Comparison of ENCODE assay signal across 10 mouse cellular contexts in the genomic region with DNA sequence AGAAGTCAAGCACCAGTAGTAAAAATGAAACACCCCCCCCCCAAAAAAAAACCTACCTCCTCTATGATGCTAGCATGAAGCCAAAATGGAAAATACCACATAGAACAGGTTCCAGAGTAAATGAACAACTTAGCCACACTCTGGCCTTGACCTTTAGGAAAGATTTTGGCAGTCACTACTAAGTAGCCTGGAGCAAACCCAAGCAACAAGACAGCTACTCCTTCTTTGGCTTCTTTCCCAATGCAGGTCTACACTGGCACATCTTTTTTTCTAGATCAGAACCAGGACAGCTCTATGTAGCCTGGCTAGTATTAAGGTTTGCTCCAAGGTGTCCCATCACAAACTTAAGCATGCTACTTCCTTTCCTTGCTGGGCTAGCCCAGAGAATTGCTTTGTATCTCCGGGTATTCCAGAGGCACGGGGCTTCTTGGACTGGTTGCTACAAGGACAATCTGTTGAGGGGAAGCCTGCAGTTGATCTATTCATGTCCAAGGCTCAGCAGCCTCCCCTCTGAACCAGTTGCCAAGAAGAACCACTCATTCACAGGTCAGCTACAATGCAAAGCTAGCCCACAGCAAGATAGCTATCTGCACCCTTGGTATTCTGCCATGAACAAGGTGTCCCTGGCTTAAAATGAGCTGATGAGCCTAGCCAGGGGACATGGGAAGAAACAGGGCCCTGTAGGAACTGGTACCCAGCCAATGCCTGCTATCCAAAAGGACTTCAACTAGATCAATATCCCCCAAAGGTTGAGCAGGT.
DNase-seq lines count a peak whose midpoint lies in the region; ATAC-seq and TF ChIP-seq lines count a peak whose summit lies in the region.
"Had no signal": no experiment of that assay in that cellular context is flagged by ENCODE, and none has a peak within 500 bp of the region (broad histone marks: within the 10 kb centered on the region; RNA-seq: fewer than 3 reads in every experiment).

No protein-coding gene starts in this region.

- 4% methylated on average over 2 of the region's 2 CpGs for WGBS in liver, adult 2 months
- WGBS in limb, embryonic 10.5 days = 98% methylated on average over 2 of the region's 2 CpGs
- 85% methylated on average over 2 of the region's 2 CpGs for WGBS in stomach, postnatal 0 days

- H3K27me3 ChIP-seq in liver, adult 2 months (ENCODE audit: control insufficient read depth, insufficient read depth, low read length) = no peaks in the 10 kb centered on the region
- H3K27me3 ChIP-seq in limb, embryonic 10.5 days (ENCODE audit: low read depth, poor library complexity, severe bottlenecking) = no peaks in the 10 kb centered on the region
- H3K27me3 ChIP-seq in stomach, postnatal 0 days (ENCODE audit: control insufficient read depth, insufficient read depth, low read length) = no peaks in the 10 kb centered on the region

- no peak overlapping the region for H3K4me2 ChIP-seq in stomach, postnatal 0 days (replicated peaks; ENCODE audit: low read depth)

- H3K79me2 ChIP-seq in liver, adult 2 months (ENCODE audit: control insufficient read depth, insufficient read depth, low read length) = peaks cover 22% of the 10 kb centered on the region

- TF ChIP-seq CTCF in liver, adult 2 months (IDR thresholded peaks at IDR 0.05; ENCODE audit: low read depth, low read length) = no peak
- TF ChIP-seq CTCF in stomach, postnatal 0 days (IDR thresholded peaks at IDR 0.05; ENCODE audit: low read depth) = no peak

- no peak overlapping the region for H3K4me3 ChIP-seq in liver, adult 2 months (ENCODE audit: insufficient read depth, low read depth, low read length)
- no peak overlapping the region for H3K4me3 ChIP-seq in limb, embryonic 10.5 days
- H3K4me3 ChIP-seq in stomach, postnatal 0 days (ENCODE audit: low read depth, low read length) = no peak overlapping the region

- H3K36me3 ChIP-seq in liver, adult 2 months (ENCODE audit: control insufficient read depth, insufficient read depth, low read length) = peaks cover 14% of the 10 kb centered on the region
- peaks cover 7% of the 10 kb centered on the region; the same call in 1 of the 2 replicates for H3K36me3 ChIP-seq in limb, embryonic 10.5 days
- H3K36me3 ChIP-seq in stomach, postnatal 0 days (ENCODE audit: control insufficient read depth, insufficient read depth, low read length) = no peaks in the 10 kb centered on the region

- peak overlapping the region; percentile 99 for H3K27ac ChIP-seq in liver, adult 2 months (replicated peaks; ENCODE audit: insufficient read depth, low read depth, low read length)
- no peak overlapping the region for H3K27ac ChIP-seq in limb, embryonic 10.5 days
- H3K27ac ChIP-seq in stomach, postnatal 0 days (replicated peaks) = no peak overlapping the region

- H3K4me1 ChIP-seq in liver, adult 2 months (ENCODE audit: control insufficient read depth, insufficient read depth, low read length) = peaks cover 41% of the 10 kb centered on the region
- no peaks in the 10 kb centered on the region for H3K4me1 ChIP-seq in limb, embryonic 10.5 days
- H3K4me1 ChIP-seq in stomach, postnatal 0 days (replicated peaks; ENCODE audit: control insufficient read depth, insufficient read depth) = peaks cover 5% of the 10 kb centered on the region

- ATAC-seq in stomach, postnatal 0 days (ENCODE audit: low FRiP score, low TSS enrichment) = no peak
- ATAC-seq in granulocyte monocyte progenitor cell, adult 5-6 weeks (replicated peaks; ENCODE audit: poor library complexity, severe bottlenecking) = no peak
- ATAC-seq: hindbrain, embryonic 16.5 days had no signal

- DNase-seq in liver, adult 2 months (ENCODE audit: extremely low read depth, low read depth, low spot score) = peak; percentile 100
- DNase-seq in liver = no peak
- peak; percentile 61 for DNase-seq in adrenal gland, postnatal 10 days
- DNase-seq in cerebellum, adult 9-10 months = peak; percentile 70
- DNase-seq in limb, embryonic 10.5 days (ENCODE audit: low spot score) = peak; percentile 15
- DNase-seq in stomach, postnatal 0 days (ENCODE audit: low spot score) = no peak
- DNase-seq: thymus, adult 18-20 months had no signal

- H3K9ac ChIP-seq in liver, adult 2 months (ENCODE audit: low read depth, low read length) = peak overlapping the region; percentile 55
- no peak overlapping the region for H3K9ac ChIP-seq in stomach, postnatal 0 days (ENCODE audit: low read length)

- no peaks in the 10 kb centered on the region for H3K9me3 ChIP-seq in limb, embryonic 10.5 days (replicated peaks)
- H3K9me3 ChIP-seq in stomach, postnatal 0 days (ENCODE audit: control insufficient read depth, low read length) = no peaks in the 10 kb centered on the region
- H3K9me3 ChIP-seq: G1E had no signal

- no peak for TF ChIP-seq POLR2A in liver, adult 2 months (IDR thresholded peaks at IDR 0.05; ENCODE audit: extremely low read depth, insufficient read depth, low read length)

- no peak for TF ChIP-seq EP300 in stomach, postnatal 0 days (optimal IDR thresholded peaks at IDR 0.05)

Comparison
In these comparisons a context has a peak if more than half of its experiments do, and no peak if none do; other contexts are left out.
1. DNase-seq: peak in liver, adult 2 months (single experiment), adrenal gland, postnatal 10 days (single experiment), cerebellum, adult 9-10 months (single experiment) and limb, embryonic 10.5 days (single experiment); none in liver (single experiment) and stomach, postnatal 0 days (single experiment).